Comparison of ENCODE assay signal across 9 mouse cellular contexts in genomic region chr13:49213531-49213932, GRCm38 (mm10). TPM values are rescaled to one million over a fixed set of nuclear protein-coding genes. Genes with fewer than 3 reads are reported as not detected.
DNase-seq lines count a peak whose midpoint lies in the region; ATAC-seq and TF ChIP-seq lines count a peak whose summit lies in the region.
"Had no signal": no experiment of that assay in that cellular context is flagged by ENCODE, and none has a peak within 500 bp of the region (broad histone marks: within the 10 kb centered on the region; RNA-seq: fewer than 3 reads in every experiment).

No protein-coding gene starts in this region.

- no peak overlapping the region for H3K4me3 ChIP-seq in kidney, embryonic 15.5 days (replicated peaks)
- H3K4me3 ChIP-seq in E14TG2a.4 (replicated peaks; ENCODE audit: low read length) = peak overlapping the region; percentile 29; the same call in 1 of the 2 replicates
- peak overlapping the region; percentile 14 for H3K4me3 ChIP-seq in bone marrow, adult 2 months (replicated peaks; ENCODE audit: control insufficient read depth, low read depth, low read length)
- H3K4me3 ChIP-seq in heart, embryonic 10.5 days = no peak overlapping the region; the same call in 1 of the 2 replicates
- H3K4me3 ChIP-seq: liver, embryonic 13.5 days had no signal

- peak; percentile 40; the same call in 1 of the 2 replicates for TF ChIP-seq POLR2A in bone marrow, adult 2 months (IDR thresholded peaks at IDR 0.05; ENCODE audit: borderline replicate concordance, control insufficient read depth, low read depth, low read length)

- no peak overlapping the region for H3K27ac ChIP-seq in kidney, embryonic 15.5 days
- peak overlapping the region; percentile 75 for H3K27ac ChIP-seq in bone marrow, adult 2 months (ENCODE audit: control insufficient read depth, insufficient read depth, low read depth, low read length, poor library complexity)
- H3K27ac ChIP-seq in heart, embryonic 10.5 days = 0 out of 2 replicates have a peak overlapping the region, but pooled peaks have one; percentile 19
- H3K27ac ChIP-seq: liver, embryonic 13.5 days had no signal

- no peak for TF ChIP-seq CTCF in E14TG2a.4 (conservative IDR thresholded peaks at IDR 0.05; ENCODE audit: low read length)
- TF ChIP-seq CTCF in bone marrow, adult 2 months (IDR thresholded peaks at IDR 0.05; ENCODE audit: control insufficient read depth, insufficient read depth, low read length) = no peak

- no peak overlapping the region for H3K9ac ChIP-seq in kidney, embryonic 15.5 days
- H3K9ac ChIP-seq: liver, embryonic 13.5 days had no signal

- no peak overlapping the region for H3K4me2 ChIP-seq in kidney, embryonic 15.5 days
- H3K4me2 ChIP-seq: liver, embryonic 13.5 days had no signal

- WGBS in kidney, embryonic 15.5 days = 70% methylated on average over 4 of the region's 4 CpGs
- WGBS in bone marrow, adult 2 months = 12% methylated on average over 4 of the region's 4 CpGs
- WGBS in heart, embryonic 10.5 days = 69% methylated on average over 4 of the region's 4 CpGs

- H3K36me3 ChIP-seq in kidney, embryonic 15.5 days = no peaks in the 10 kb centered on the region
- H3K36me3 ChIP-seq in E14TG2a.4 (ENCODE audit: insufficient read depth, low read length) = no peaks in the 10 kb centered on the region
- no peaks in the 10 kb centered on the region for H3K36me3 ChIP-seq in heart, embryonic 10.5 days
- H3K36me3 ChIP-seq: liver, embryonic 13.5 days had no signal

- H3K4me1 ChIP-seq in kidney, embryonic 15.5 days = peaks cover 27% of the 10 kb centered on the region
- peaks cover 42% of the 10 kb centered on the region for H3K4me1 ChIP-seq in E14TG2a.4 (replicated peaks; ENCODE audit: low read depth, low read length)
- peaks cover 4% of the 10 kb centered on the region for H3K4me1 ChIP-seq in bone marrow, adult 2 months (ENCODE audit: control insufficient read depth, insufficient read depth, low read length)
- peaks cover 61% of the 10 kb centered on the region for H3K4me1 ChIP-seq in heart, embryonic 10.5 days

- H3K9me3 ChIP-seq in kidney, embryonic 15.5 days (replicated peaks) = no peaks in the 10 kb centered on the region
- H3K9me3 ChIP-seq in E14TG2a.4 (ENCODE audit: low read length) = no peaks in the 10 kb centered on the region
- no peaks in the 10 kb centered on the region for H3K9me3 ChIP-seq in heart, embryonic 10.5 days
- H3K9me3 ChIP-seq: liver, embryonic 13.5 days had no signal

- DNase-seq in kidney, postnatal 25 days = peak; percentile 48 to 72
- DNase-seq in heart, embryonic 10.5 days (ENCODE audit: low spot score) = no peak
- DNase-seq in lung, postnatal 36 days = peak; percentile 75
- DNase-seq in frontal cortex, postnatal 25 days (ENCODE audit: low spot score in 2 of 2) = no peak
- no peak for DNase-seq in thymus, postnatal 25 days
- DNase-seq: liver, embryonic 13.5 days had no signal

- no peak for ATAC-seq in kidney, embryonic 15.5 days (replicated peaks; ENCODE audit: low FRiP score)

- peaks cover 8% of the 10 kb centered on the region; the same call in 1 of the 2 replicates for H3K27me3 ChIP-seq in kidney, embryonic 15.5 days
- H3K27me3 ChIP-seq in E14TG2a.4 (ENCODE audit: insufficient read depth, low read length) = peaks cover 45% of the 10 kb centered on the region
- H3K27me3 ChIP-seq in heart, embryonic 10.5 days (ENCODE audit: insufficient read depth, poor library complexity, severe bottlenecking) = peaks cover 18% of the 10 kb centered on the region; the same call in 1 of the 2 replicates

RNA-seq across cellular contexts. Expression of gene Card19, which starts 2.3 kb away (rescaled TPM):
- 45.7 and 47.2 TPM in 2 replicates for polyA plus RNA-seq in kidney, embryonic 15.5 days (2015; fragmentation: Nextera tagmentation; extraction: Ambion mirVana)
- 27.5 and 41.1 TPM in 2 replicates for polyA plus RNA-seq in bone marrow, adult 2 months (2011; ENCODE audit: insufficient read depth, insufficient read length, low replicate concordance, missing spikeins)
- polyA plus RNA-seq in heart, embryonic 10.5 days (2016; fragmentation: Nextera tagmentation; extraction: Ambion mirVana) = 52.7 and 64.6 TPM in 2 replicates

RNA-seq across cellular contexts. Expression of gene Ninj1, which starts 26.2 kb away (rescaled TPM):
- polyA plus RNA-seq in kidney, embryonic 15.5 days (2015; fragmentation: Nextera tagmentation; extraction: Ambion mirVana) = 57.5 and 59.8 TPM in 2 replicates
- polyA plus RNA-seq in bone marrow, adult 2 months (2011; ENCODE audit: insufficient read depth, insufficient read length, low replicate concordance, missing spikeins) = 21.4 and 36.6 TPM in 2 replicates
- 51.3 and 55.3 TPM in 2 replicates for polyA plus RNA-seq in heart, embryonic 10.5 days (2016; fragmentation: Nextera tagmentation; extraction: Ambion mirVana)

RNA-seq across cellular contexts. Expression of gene Susd3, which starts 35.0 kb away (rescaled TPM):
- 18.5 and 22.7 TPM in 2 replicates for polyA plus RNA-seq in kidney, embryonic 15.5 days (2015; fragmentation: Nextera tagmentation; extraction: Ambion mirVana)
- polyA plus RNA-seq in bone marrow, adult 2 months (2011; ENCODE audit: insufficient read depth, insufficient read length, low replicate concordance, missing spikeins) = 3.0 and 10.2 TPM in 2 replicates
- 0.41 and 1.1 TPM in 2 replicates for polyA plus RNA-seq in heart, embryonic 10.5 days (2016; fragmentation: Nextera tagmentation; extraction: Ambion mirVana)

Comparison
In these comparisons a context has a peak if more than half of its experiments do, and no peak if none do; other contexts are left out.
1. DNase-seq: peak in kidney, postnatal 25 days (2 of 2) and lung, postnatal 36 days (single experiment); none in heart, embryonic 10.5 days (single experiment), frontal cortex, postnatal 25 days (0 of 2) and thymus, postnatal 25 days (single experiment).
2. H3K4me3 ChIP-seq: peak in E14TG2a.4 (single experiment) and bone marrow, adult 2 months (single experiment); none in kidney, embryonic 15.5 days (single experiment) and heart, embryonic 10.5 days (single experiment).